Mouse (Mus musculus): ENCODE measurements at regions not wholly inside any gene's neighbourhood (a gene's known extent, or its start where the extent isn't known, plus 50 kb on each side); places are given as distances from the start of the nearest gene placed in this dataset.

- TF ChIP-seq CTCF (IDR thresholded peaks at IDR 0.05) (no peak), EP300 (IDR thresholded peaks at IDR 0.05; ENCODE audit: insufficient read depth, low read depth, low read length) (no peak), POLR2A (IDR thresholded peaks at IDR 0.05; ENCODE audit: insufficient read depth, low read depth, low read length) (no peak)
Observed at GRCm38 (mm10) chr10:56982526-56983190, 503.5 kb upstream of the Hsf2 start.
